Mouse (Mus musculus) brain, adult 10 weeks (tissue): ENCODE results near the gene Tpm1. TPM values are rescaled to one million over a fixed set of nuclear protein-coding genes. Genes with fewer than 3 reads are reported as not detected.

Experiments
- polyA plus RNA-seq: library from polyadenylated mRNA; stranded (reverse); fragments of 350-450 nt; fragmentation: Illumina TruSeq; extraction: RNeasy Lipid Tissue Mini Kit (QIAGEN cat#74804); gene quantifications from one replicate; pipeline ENCODE4 v1.2.3, GENCODE M21; 2015; ENCODE audit warnings: low read depth, low replicate concordance

The Tpm1 gene
- 283 TPM for polyA plus RNA-seq

GRCm38 (mm10) chr9:67049086-67049824 lies at the start of gene Tpm1:
Tpm1 (minus strand) TSS chr9:67049406.

GRCm38 (mm10) chr9:66975239-66975645 lies 74.0 kb downstream of the Tpm1 start, which contains the start of gene Lactb:
Lactb (minus strand) TSS chr9:66975484.

Other genes starting within 250 kb of the Tpm1 start
- 9.4 TPM for gene Aph1c, start 214.7 kb downstream of the Tpm1 start, polyA plus RNA-seq
- gene Rab8b, start 129.7 kb downstream of the Tpm1 start, polyA plus RNA-seq, result 29.3 TPM
- 73.0 TPM for gene Rps27l, start 103.3 kb downstream of the Tpm1 start, polyA plus RNA-seq
- gene Lactb, start 73.9 kb downstream of the Tpm1 start, polyA plus RNA-seq, result 17.7 TPM